Mouse (Mus musculus): ENCODE data around the gene Itgb1.

- no peak for TF ChIP-seq CTCF (IDR thresholded peaks at IDR 0.05; ENCODE audit: low read depth, low read length)
- TF ChIP-seq GATA1 (IDR thresholded peaks at IDR 0.05; ENCODE audit: borderline replicate concordance, low read length) = no peak
- no peak for TF ChIP-seq POLR2AphosphoS5 (IDR thresholded peaks at IDR 0.05; ENCODE audit: insufficient replicate concordance, low read depth, low read length)
- TF ChIP-seq GATA2 (IDR thresholded peaks at IDR 0.05; ENCODE audit: borderline replicate concordance, low read depth, low read length) = no peak
- TF ChIP-seq TAL1 (conservative IDR thresholded peaks at IDR 0.05; ENCODE audit: low read depth, low read length) = no peak
These were observed 12.5 kb downstream of the Itgb1 start for GRCm38 (mm10) chr8:128697945-128698344.
